Mouse (Mus musculus): Measurements from ENCODE around the gene Smyd3. TPM values are rescaled to one million over a fixed set of nuclear protein-coding genes. Genes with fewer than 3 reads are reported as not detected.

The Smyd3 gene
- polyA plus RNA-seq, 1 experiment from 2014 or later: 22.1 TPM

GRCm38 (mm10) chr1:179398639-179399038 lies 119.2 kb downstream of the Smyd3 start:
- H3K4me2 ChIP-seq (replicated peaks): no peak overlapping the region
- H3K4me1 ChIP-seq: peaks cover 11% of the 10 kb centered on the region
- no peak overlapping the region for H3K27ac ChIP-seq
- no peaks in the 10 kb centered on the region; the same call in 1 of the 2 replicates for H3K36me3 ChIP-seq
- H3K27me3 ChIP-seq: no peaks in the 10 kb centered on the region
- WGBS: 69% methylated on average over 4 of the region's 4 CpGs
- no peak overlapping the region for H3K9ac ChIP-seq
- no peak overlapping the region for H3K4me3 ChIP-seq
- ATAC-seq (ENCODE audit: low FRiP score, low read depth): no peak
- H3K9me3 ChIP-seq: no peaks in the 10 kb centered on the region

GRCm38 (mm10) chr1:179386237-179386975 lies 131.4 kb downstream of the Smyd3 start:
- no peak overlapping the region for H3K9ac ChIP-seq
- peaks cover 5% of the 10 kb centered on the region; the same call in 1 of the 2 replicates for H3K4me1 ChIP-seq
- H3K9me3 ChIP-seq: no peaks in the 10 kb centered on the region
- H3K4me2 ChIP-seq (replicated peaks): no peak overlapping the region
- no peak overlapping the region for H3K27ac ChIP-seq
- ATAC-seq (ENCODE audit: low FRiP score, low read depth): no peak
- H3K27me3 ChIP-seq: no peaks in the 10 kb centered on the region
- 43% methylated on average over 15 of the region's 15 CpGs for WGBS
- no peak overlapping the region for H3K4me3 ChIP-seq
- H3K36me3 ChIP-seq: no peaks in the 10 kb centered on the region

- Histone ChIP-seq H3K4me2 (replicated peaks) (no peak overlapping the region), H3K27me3 (no peaks in the 10 kb centered on the region), H3K9me3 (no peaks in the 10 kb centered on the region), H3K4me3 (no peak overlapping the region), H3K27ac (no peak overlapping the region), H3K36me3 (no peaks in the 10 kb centered on the region), H3K4me1 (peaks cover 5% of the 10 kb centered on the region; the same call in 1 of the 2 replicates), H3K9ac (no peak overlapping the region)
- no peak for ATAC-seq (ENCODE audit: low FRiP score, low read depth)
- 93% methylated on average over 7 of the region's 7 CpGs for whole genome bisulfite sequencing
Observed at GRCm38 (mm10) chr1:179385691-179386090, 132.2 kb downstream of the Smyd3 start.

GRCm38 (mm10) chr1:179384296-179384695 lies 133.5 kb downstream of the Smyd3 start:
- H3K4me3 ChIP-seq: no peak overlapping the region
- no peaks in the 10 kb centered on the region for H3K36me3 ChIP-seq
- 69% methylated on average over 2 of the region's 2 CpGs for WGBS
- H3K9ac ChIP-seq: no peak overlapping the region
- H3K4me1 ChIP-seq: peaks cover 5% of the 10 kb centered on the region; the same call in 1 of the 2 replicates
- no peak overlapping the region for H3K27ac ChIP-seq
- no peaks in the 10 kb centered on the region for H3K27me3 ChIP-seq
- H3K4me2 ChIP-seq (replicated peaks): no peak overlapping the region
- no peak for ATAC-seq (ENCODE audit: low FRiP score, low read depth)
- H3K9me3 ChIP-seq: no peaks in the 10 kb centered on the region

- no peaks in the 10 kb centered on the region for H3K9me3 ChIP-seq
- no peak overlapping the region for H3K4me3 ChIP-seq
- H3K4me1 ChIP-seq: no peaks in the 10 kb centered on the region
- H3K27ac ChIP-seq: no peak overlapping the region
- H3K27me3 ChIP-seq: no peaks in the 10 kb centered on the region
- no peak overlapping the region for H3K9ac ChIP-seq
- no peak for ATAC-seq (ENCODE audit: low FRiP score, low read depth)
- WGBS: 86% methylated on average over 4 of the region's 4 CpGs
- H3K36me3 ChIP-seq: no peaks in the 10 kb centered on the region
- no peak overlapping the region for H3K4me2 ChIP-seq (replicated peaks)
Observed at GRCm38 (mm10) chr1:179378102-179378501, 139.7 kb downstream of the Smyd3 start.

GRCm38 (mm10) chr1:179374987-179375386 lies 142.9 kb downstream of the Smyd3 start:
- WGBS: 81% methylated on average over 4 of the region's 4 CpGs
- Histone ChIP-seq H3K4me2 (replicated peaks) (no peak overlapping the region), H3K9ac (no peak overlapping the region), H3K9me3 (no peaks in the 10 kb centered on the region), H3K4me3 (no peak overlapping the region), H3K4me1 (peaks cover 10% of the 10 kb centered on the region), H3K36me3 (no peaks in the 10 kb centered on the region), H3K27me3 (no peaks in the 10 kb centered on the region), H3K27ac (no peak overlapping the region)
- no peak for ATAC-seq (ENCODE audit: low FRiP score, low read depth)

GRCm38 (mm10) chr1:179373911-179374310 lies 143.9 kb downstream of the Smyd3 start:
- no peaks in the 10 kb centered on the region for H3K36me3 ChIP-seq
- no peak overlapping the region for H3K27ac ChIP-seq
- H3K27me3 ChIP-seq: no peaks in the 10 kb centered on the region
- no peak for ATAC-seq (ENCODE audit: low FRiP score, low read depth)
- no peak overlapping the region for H3K4me3 ChIP-seq
- 95% methylated on average over 11 of the region's 11 CpGs for WGBS
- no peak overlapping the region for H3K4me2 ChIP-seq (replicated peaks)
- H3K4me1 ChIP-seq: peaks cover 14% of the 10 kb centered on the region
- no peak overlapping the region for H3K9ac ChIP-seq
- H3K9me3 ChIP-seq: no peaks in the 10 kb centered on the region

GRCm38 (mm10) chr1:179371191-179371590 lies 146.7 kb downstream of the Smyd3 start:
- peaks cover 14% of the 10 kb centered on the region for H3K4me1 ChIP-seq
- H3K9ac ChIP-seq: no peak overlapping the region
- H3K36me3 ChIP-seq: no peaks in the 10 kb centered on the region
- H3K27me3 ChIP-seq: no peaks in the 10 kb centered on the region
- no peak overlapping the region for H3K4me3 ChIP-seq
- ATAC-seq (ENCODE audit: low FRiP score, low read depth): no peak
- H3K4me2 ChIP-seq (replicated peaks): no peak overlapping the region
- H3K27ac ChIP-seq: no peak overlapping the region
- 75% methylated on average over 3 of the region's 3 CpGs for WGBS
- H3K9me3 ChIP-seq: no peaks in the 10 kb centered on the region

- no peaks in the 10 kb centered on the region for H3K36me3 ChIP-seq
- no peak overlapping the region for H3K27ac ChIP-seq
- H3K4me3 ChIP-seq: no peak overlapping the region
- no peaks in the 10 kb centered on the region for H3K9me3 ChIP-seq
- no peaks in the 10 kb centered on the region for H3K27me3 ChIP-seq
- H3K4me1 ChIP-seq: peaks cover 14% of the 10 kb centered on the region
- 93% methylated on average over 3 of the region's 3 CpGs for WGBS
- H3K4me2 ChIP-seq (replicated peaks): no peak overlapping the region
- no peak overlapping the region for H3K9ac ChIP-seq
- no peak for ATAC-seq (ENCODE audit: low FRiP score, low read depth)
Observed at GRCm38 (mm10) chr1:179368426-179369010, 149.3 kb downstream of the Smyd3 start.

- Histone ChIP-seq H3K4me3 (no peak overlapping the region), H3K4me2 (replicated peaks) (no peak overlapping the region), H3K9me3 (no peaks in the 10 kb centered on the region), H3K36me3 (no peaks in the 10 kb centered on the region), H3K27ac (no peak overlapping the region), H3K4me1 (peaks cover 32% of the 10 kb centered on the region), H3K27me3 (no peaks in the 10 kb centered on the region), H3K9ac (no peak overlapping the region)
- peak; percentile 60; the same call in 1 of the 2 replicates for ATAC-seq (ENCODE audit: low FRiP score, low read depth)
- 28% methylated on average over 8 of the region's 8 CpGs for whole genome bisulfite sequencing
Observed at GRCm38 (mm10) chr1:179361481-179362466, 156.1 kb downstream of the Smyd3 start.

GRCm38 (mm10) chr1:179357111-179357510 lies 160.7 kb downstream of the Smyd3 start:
- Histone ChIP-seq H3K9ac (no peak overlapping the region), H3K9me3 (no peaks in the 10 kb centered on the region), H3K4me3 (no peak overlapping the region), H3K36me3 (no peaks in the 10 kb centered on the region), H3K27me3 (no peaks in the 10 kb centered on the region), H3K4me2 (replicated peaks) (no peak overlapping the region), H3K4me1 (peaks cover 23% of the 10 kb centered on the region), H3K27ac (no peak overlapping the region)
- ATAC-seq (ENCODE audit: low FRiP score, low read depth): no peak
- 84% methylated on average over 2 of the region's 2 CpGs for WGBS

- Histone ChIP-seq H3K9me3 (no peaks in the 10 kb centered on the region), H3K27ac (no peak overlapping the region), H3K27me3 (no peaks in the 10 kb centered on the region), H3K4me3 (no peak overlapping the region), H3K36me3 (no peaks in the 10 kb centered on the region), H3K4me2 (replicated peaks) (no peak overlapping the region), H3K4me1 (no peaks in the 10 kb centered on the region), H3K9ac (no peak overlapping the region)
- ATAC-seq (ENCODE audit: low FRiP score, low read depth): no peak
- WGBS: 84% methylated on average over 6 of the region's 6 CpGs
Observed at GRCm38 (mm10) chr1:179354250-179354649, 163.6 kb downstream of the Smyd3 start.
